Mouse (Mus musculus) spleen, adult 12 weeks (tissue): ENCODE data around the gene Dnajc25.

ENCODE experiments used
- DNase-seq: peaks from one replicate; pipeline ENCODE4 v3.0.0; 2022; ENCODE audit warnings: low spot score

The Dnajc25 gene

DNA sequence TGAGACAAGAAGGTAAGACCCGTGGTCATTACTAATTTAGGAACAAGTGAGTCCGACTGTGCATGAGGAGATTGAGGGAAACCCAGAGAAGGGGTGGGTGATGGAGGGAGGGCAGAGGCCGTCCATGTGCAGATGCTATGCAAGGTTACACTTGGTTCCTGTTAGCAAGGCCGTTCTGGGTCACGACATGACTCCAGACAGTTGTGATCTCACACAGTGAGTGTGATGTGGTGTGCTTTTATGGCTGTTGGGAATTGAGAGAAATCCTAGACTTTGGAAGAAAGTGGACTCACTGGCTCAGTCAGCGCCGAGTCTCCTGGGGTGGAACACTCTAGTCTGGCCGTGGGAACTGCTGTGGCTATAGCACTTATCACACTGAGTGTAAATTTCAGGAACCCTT, 11.3 kb downstream of the Dnajc25 start:
- no peak for DNase-seq

DNA sequence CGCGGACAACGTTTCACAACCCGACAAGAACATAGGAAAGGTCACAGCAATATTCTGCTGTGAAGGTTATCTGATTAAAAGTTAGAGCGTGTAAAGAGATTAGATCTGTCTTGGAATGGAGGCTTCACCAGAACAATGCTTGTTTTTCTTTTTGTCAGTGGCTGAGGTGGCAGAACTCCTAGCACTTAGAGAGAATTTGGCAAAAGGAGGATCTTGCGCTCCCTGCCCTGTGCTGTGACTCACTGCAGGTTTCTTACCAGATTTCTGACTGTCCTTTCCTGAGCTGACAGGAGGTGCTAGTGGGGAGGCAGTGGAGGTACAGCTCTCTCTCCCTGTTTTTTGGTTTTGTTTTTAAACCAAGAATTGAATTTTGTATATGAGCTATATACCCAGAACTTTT, 12.2 kb downstream of the Dnajc25 start:
- no peak for DNase-seq

DNA sequence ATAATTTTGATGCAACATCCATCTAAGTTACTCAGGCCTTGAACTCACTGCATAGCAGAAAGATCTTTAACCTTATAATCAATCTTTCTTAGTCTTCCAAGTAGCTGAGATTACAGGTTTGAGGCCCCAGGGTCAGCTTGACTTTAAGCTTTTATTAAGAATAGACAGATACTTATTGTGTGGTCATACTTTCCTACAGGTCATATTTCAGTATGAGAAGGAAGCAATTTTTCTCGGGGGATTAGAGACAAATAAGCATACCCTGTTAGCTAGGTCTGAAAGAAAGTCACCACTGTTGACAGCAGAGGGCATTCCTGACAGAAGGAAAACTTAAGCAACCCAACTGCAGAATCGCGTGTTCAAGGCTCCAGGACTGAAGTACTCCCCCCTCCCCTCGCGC, 13.1 kb downstream of the Dnajc25 start:
- no peak for DNase-seq

DNA sequence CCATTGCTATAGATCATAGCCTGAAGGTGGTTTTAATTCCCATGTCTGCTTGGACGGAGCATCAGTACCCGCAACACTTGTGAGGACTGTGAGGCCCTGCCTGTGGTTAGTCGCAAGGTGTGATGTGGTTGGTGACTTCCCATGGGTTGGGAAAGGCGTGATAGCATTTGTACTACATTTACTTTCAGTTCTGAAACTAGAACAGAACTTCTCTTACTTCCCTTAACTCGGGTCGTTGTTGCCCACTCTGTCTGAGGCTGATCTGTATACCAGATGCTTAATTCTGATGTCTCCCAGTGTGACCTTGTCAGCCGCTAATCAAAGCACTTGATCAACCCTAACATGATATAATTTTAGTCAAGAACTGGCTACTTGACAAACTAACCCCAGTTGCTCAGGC, 14.3 kb downstream of the Dnajc25 start:
- no peak for DNase-seq

DNA sequence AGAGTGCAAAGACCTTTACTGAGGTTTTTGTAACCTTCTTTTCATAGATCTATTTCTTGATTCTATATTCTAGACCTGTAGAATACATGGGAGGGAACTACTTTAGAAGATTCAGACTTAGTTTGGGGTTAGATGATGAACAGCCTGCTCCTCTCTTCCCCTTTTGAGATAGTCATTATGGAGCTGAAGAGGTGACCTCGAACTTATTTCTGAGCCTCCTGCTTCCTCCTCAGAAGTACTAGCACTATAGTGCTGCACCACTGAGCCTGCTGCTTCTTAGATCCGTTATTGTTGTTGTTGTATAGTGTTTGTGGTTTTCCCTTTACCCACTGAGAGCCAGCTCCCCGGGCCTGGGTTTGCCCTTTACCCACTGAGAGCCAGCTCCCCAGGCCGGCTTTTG, 14.8 kb downstream of the Dnajc25 start:
- DNase-seq = no peak

DNA sequence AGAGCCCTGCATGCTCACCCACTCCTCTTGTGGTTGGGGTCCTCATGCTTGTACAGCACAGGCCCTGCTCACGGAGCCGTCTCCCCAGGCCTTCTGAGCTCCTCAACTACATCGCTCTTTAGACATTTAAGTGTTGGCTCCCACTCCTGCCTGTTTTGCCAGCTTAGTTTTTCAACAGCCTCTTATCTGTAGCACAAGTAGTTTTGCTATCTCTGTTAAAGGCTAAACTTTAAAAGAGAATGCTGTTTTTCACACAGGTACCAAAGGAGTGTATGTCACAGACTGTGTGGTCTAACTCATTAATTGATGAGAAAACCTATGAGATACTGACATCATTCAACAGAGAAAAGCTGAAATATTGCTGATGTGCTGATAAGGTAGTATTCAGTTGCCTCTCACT, 16.6 kb downstream of the Dnajc25 start:
- DNase-seq = no peak

DNA sequence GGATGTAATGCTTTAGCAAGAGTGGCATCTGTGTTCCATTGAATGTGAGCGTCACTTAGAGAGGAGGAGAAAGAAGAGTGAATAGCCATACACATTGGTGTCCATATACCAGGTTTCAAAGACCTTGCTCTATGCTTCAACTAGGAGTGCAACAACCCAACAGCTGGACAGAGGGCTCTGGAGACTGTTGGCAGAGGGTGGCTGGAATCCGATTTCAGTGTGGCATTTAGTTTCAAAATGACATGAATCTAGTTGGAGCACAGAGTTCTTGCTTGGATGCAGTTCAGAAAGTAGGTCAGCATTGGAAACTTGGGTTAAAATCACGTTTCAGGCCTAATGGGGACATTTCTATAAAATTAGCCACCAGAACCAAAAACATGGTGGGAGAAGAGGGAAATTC, 20.3 kb downstream of the Dnajc25 start:
- no peak for DNase-seq

DNA sequence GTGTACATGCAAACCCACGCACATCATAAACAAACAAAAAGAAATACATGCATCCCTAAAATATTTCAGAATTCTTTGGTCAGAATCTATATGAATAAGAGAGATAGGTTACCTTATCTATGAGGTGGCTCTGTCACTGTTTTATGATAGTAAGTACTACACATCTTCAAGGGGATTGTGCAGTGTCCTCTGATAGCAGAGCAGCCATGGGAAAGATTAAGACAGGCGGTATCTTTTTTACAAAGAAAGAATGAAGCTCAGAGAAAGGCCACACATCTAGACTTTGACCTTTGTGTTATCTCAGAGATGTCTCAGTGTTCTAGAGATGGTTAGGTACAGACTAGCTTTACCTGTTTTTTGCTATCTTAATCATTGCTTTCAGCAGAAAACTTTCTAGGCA, 22.1 kb downstream of the Dnajc25 start:
- DNase-seq = no peak

DNA sequence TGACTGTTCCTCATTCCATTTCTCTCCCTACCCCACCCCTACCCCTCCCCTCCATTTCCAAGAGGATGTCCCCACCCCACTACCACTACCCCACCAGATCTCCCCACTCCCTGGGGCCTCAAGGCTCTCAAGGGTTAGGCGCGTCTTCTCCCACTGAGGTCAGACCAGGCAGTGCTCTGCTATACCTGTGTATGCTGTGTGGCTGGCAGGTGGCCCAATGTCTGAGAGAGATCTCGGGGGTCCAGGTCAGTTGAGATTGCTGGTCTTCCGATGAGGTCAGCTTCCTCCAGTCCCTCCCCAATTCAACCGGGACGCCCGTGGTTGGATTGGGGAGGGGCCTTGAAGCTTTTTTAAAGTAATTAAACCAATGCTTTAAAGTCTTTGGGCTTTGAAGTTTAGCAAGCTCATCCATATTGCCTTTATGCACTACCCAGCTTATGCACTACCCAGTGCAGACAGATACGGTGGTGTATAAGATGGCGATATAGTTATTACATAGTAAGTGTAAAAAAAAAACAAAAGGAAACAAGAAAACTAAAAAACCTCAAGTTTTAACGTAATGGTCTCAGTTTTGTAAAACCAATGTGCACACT, 39.6 kb downstream of the Dnajc25 start:
- DNase-seq = no peak

DNA sequence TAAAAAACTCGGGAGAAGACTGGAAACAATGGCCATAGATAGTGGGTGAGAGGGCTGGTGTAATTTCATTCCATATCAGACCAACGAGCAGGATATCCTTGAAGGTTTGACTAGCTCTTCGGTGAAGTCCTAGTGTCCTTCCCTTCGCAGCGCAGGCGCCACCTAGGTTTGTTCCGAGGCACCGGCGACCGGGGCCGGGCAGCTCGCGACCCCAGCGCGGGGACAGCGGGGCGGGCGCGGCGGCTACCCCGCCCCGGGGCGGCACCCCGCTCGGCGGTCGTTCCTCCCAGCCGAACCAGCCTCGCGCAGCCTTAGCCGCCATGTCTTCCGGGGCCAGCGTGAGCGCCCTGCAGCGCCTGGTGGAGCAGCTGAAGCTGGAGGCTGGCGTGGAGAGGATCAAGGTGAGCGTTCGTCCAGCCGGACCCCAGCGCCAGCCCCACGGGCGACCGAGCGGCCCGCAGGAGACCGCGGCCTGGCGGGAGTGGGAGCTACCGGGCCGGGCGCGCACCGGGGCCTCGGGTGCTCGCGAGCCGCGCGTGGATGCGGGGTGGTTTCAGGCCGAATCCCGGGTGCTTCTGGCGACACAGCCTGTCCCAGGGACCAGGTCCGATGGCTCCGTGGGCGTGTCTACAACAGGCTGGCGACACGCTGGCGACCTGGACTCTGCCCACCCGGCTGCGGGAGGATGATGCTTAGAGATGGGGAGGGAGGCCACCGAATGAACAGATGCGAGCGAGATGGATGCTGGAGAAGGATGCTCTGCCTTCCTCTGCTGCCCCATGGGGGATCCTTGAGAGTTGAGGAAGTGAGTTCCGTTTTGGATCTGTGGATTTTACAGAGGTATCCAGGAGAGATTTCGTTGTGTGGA, 40.3 kb downstream of the Dnajc25 start, which contains the start of gene Gng10:
Gene Gng10, plus strand, starts transcription at position 171 of the 868 bp plus-strand sequence.
- peak; percentile 51 for DNase-seq

DNA sequence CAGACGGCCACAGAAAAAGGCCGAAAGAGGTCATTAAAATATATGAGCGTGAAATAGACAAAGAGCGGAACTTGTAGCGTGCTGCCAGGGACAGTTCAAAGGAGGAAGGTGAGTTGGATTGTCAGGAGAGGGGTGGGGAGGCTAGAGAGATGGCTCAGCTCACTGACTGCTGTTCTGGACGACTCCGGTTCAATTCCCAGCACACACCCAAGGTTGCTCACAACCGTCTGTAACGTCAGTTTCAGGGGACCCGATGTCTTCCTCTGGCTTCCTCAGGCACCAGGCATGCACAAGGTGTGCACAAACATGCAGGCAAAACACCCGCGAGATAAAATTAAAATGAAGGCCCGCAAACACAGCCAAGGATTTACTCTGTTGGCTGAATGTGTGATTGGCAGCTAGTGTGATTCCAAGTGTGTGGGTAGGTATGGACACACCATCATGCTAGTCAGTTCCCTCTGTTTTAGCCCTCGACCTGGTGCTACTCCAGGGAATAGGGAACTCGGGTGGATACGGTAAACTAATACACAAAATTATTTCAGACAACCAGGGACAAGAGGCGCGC, 41.0 kb downstream of the Dnajc25 start:
- no peak for DNase-seq

DNA sequence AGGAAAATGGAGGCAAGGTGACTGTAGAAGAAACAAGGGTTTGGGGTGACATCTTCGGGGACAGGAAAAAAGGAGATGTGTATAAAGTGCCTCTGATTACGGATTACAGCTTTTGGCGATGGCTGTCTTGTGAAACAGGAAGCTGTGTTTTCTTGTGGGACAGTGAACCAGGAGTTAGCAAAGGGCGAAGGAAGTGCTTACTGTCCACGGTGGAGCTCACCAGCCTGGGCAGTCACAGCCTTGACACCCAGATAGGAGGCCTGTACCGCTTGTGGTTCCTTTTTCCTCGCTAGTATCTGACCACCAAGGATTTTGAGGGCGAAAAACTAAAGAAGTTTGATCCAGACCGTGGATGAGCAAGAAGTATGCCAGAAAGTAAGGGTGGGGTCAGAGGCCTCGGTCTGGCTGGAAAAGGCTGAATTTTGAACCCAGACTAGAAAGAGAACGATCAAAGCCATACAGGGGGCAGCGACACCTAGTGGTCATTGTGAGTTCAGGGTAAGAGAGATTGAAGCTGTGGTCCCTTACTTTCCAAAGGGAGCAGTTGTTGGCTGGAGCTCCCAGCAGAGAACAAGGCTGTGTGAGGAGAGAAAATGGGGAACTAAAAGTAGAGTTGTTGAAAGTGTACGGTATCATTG, 41.7 kb downstream of the Dnajc25 start:
- peak; percentile 70 for DNase-seq

DNA sequence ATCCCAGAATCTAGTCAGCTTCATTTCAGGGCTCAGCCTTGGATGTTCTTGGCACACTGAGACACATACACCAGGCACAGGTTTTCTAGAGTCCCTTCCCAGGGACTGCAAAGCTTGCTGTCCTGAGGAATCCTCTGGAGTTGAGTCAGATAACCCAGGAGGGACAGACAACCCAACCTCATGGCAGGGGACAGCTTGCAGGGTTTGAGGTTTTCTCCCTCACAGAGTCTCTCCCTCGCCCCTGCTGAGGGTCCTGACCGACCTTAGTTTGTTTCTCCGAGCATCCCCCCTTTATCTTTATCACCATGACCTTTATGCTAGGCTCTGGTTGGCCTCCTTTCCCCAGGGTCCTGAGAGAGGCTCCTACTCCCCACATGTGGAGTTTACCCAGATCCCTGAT, 42.7 kb downstream of the Dnajc25 start:
- DNase-seq = no peak

DNA sequence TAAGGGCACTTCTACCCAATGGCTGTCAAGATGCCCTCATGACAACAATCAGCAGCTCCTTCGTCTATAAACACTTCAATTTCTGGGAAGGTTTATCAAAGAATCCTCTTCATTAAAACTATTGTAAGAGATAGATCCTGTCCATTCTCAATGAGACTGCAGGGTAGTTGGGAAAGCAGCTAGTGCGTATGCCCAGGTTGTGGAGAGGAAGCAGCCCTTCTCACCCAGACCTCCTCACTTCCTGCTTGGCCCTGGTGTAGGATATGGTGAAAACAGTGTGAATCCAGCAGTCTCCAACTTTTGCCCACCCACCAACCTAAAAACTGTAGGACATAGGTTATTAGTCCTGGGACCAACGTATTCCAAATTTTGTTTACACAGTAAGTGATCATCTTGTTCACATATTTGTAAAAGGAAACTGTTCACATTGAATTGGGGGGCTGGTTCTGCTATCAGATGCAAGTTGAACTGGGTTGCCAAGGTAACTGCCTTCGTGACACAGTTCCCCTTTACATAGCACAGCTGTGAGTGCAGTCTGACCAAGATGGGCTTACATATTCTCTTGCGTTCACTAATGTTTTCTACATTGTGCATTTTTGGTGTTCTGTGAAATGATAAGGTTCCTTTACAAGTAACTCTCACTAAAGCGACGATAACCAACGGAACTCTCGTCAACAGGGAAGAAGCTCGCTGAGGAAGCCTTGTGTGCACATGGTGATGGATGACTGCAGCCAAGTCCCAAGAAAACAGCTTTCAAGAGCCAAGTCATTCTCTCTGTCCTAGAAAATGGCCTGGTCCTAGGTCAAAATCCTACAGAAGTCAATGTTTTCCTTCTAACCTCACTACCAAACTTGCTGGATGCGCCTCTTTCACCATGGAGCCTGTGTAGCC, 45.8 kb downstream of the Dnajc25 start:
- DNase-seq = no peak

DNA sequence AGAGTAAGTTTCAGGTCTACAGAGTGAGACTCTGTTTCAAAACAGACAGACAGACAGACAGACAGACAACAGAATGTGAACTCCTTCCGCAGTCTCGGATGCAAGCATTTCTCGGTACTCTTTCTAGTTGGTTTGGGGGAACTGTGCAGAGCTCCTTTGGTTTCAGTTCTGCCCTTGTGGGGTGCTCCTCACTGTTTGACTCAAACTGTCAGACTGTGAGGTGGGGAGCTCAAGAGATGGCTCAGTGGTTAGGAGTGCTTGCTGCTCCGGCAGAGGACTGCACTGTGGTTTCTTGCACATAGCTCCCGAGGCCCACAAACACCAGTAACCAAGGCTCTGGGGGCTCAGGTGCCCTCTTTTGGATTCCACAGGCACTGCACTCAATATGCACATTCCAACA, 48.2 kb downstream of the Dnajc25 start:
- DNase-seq = no peak

DNA sequence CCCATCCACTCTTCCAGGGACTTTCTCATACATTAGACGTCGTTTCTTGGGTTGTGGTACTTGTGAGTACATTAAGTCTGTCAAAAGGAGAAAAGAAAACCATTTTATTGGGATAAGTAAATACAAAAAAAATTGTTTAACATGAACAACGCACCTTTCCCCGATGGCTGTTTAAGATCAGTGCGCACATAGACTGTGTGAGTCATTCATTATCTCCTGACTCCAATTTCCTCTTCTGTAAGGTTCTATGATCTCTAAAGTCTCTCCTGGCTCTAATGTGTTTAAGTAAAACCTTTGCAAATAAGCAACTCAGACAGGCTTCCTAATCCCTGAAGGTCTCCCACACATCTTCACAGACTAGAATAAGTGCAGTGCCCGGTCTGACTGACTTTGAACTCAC, 49.0 kb downstream of the Dnajc25 start:
- no peak for DNase-seq

DNA sequence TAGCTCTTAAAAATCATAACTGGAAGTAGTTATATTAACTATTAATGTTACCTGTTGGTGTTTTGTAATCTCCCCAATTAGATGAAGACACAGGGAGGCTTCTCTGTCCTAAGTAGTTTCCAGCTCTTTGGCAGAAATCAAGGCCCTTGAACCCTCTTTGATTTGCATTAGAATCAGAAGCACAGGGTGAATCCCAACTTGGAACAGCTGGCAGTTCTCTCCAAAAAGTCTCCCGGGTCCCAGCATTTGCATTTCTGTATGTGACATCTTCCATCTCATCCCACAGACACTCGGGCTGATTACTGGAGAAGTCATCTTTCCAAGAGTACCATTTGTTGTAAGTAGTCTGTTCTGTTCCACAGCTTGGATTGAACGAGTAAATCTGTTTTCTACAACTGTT, 52.4 kb downstream of the Dnajc25 start:
- DNase-seq = no peak

DNA sequence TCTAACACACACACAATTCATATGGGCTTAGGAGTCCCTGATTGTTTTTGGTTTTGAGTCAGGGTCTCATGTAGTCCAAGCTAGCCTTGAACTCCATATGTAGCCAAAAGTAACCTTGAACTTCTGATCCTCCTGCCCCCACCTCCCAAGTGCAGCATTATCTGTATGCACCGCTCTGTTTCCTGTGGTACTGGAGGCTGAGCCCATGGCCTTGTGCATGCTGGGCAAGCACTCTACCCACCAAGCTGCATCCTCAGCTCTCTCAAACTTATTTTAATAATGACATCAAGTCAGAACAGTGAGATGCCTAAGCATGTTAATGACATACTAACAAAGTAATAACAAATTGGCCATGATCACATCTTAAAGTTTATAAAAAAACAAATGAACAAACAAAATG, 56.2 kb downstream of the Dnajc25 start:
- no peak for DNase-seq

DNA sequence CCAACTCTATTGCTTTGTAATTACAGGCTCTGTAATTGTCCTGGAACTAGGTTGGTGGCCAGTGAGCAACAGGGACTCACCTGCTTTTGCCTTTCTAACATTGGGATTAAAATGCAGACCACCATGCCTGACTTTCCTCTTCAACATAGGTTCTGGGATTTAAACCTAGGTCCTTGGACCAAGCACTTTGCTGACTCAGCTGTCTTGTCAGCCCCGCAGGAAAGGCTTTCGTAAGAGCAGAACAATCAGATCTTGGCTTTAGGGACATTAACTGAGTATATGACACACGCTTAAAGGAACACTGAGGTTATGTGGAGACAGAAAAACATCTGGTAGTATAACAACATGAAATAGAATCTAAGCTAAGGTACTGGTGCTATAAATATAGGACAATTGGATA, 63.1 kb downstream of the Dnajc25 start:
- DNase-seq = no peak

DNA sequence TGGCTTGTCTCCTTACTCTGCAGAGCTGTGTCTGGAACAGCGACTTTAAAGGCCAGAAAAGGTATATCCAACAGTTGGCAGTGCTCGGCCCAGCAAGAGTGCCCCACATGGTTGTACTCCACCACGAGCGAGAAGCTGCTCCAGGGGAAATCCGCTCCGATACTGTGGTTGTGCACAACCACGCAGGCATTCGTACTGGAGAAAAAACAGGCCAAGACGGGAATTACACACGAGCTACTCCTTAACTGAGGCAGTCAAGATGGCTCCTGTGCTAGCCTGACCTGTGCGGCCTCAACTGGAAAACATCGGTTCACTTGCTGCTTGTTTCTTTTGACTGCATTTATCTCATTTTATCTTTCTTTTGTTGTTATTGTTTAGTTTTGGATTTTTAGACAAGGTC, 67.7 kb downstream of the Dnajc25 start:
- no peak for DNase-seq

DNA sequence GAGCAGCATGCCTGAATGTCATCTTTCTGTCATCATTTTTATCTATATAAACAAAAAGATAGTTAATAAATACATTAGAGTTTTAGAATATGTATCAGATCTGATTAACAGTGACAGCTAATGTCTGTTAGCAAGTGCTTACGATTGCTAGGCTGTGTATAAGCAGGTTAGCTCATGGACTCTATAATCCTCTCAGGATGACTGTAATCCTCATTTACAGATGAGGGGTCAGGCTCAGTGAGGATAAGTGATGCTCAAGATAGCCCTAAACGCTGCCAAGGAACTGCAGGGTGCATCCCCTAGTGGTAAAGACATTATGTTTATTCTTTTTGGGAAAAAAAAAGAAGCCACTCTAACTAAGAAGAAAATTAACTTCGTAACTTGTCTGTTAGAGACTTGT, 74.4 kb downstream of the Dnajc25 start:
- no peak for DNase-seq
